Mouse (Mus musculus) bone marrow macrophage, adult 2 months (primary cell): ENCODE data around the gene Nemp1. TPM values are rescaled to one million over a fixed set of nuclear protein-coding genes. Genes with fewer than 3 reads are reported as not detected.
A peak's percentile ranks its signal among the peaks of the same experiment; 100 is the strongest.

ENCODE experiments used
- H3K27ac ChIP-seq: 2 replicates; pipeline ENCODE4 v1.5.1; 2012; ENCODE audit warnings: low read depth, low read length; ENCODE audit not compliant: insufficient read depth
- H3K4me1 ChIP-seq: 2 replicates; pipeline ENCODE4 v1.6.1; 2012; ENCODE audit warnings: low read length; ENCODE audit not compliant: control insufficient read depth, insufficient read depth
- H3K4me3 ChIP-seq: 2 replicates; pipeline ENCODE4 v1.5.1; 2012; ENCODE audit warnings: mild to moderate bottlenecking, low read length, moderate library complexity; ENCODE audit not compliant: insufficient read depth
- CTCF ChIP-seq: IDR thresholded peaks from 2 replicates; pipeline ENCODE4 v1.5.1; 2012; ENCODE audit warnings: low read depth, mild to moderate bottlenecking, low read length, moderate library complexity
- POLR2A ChIP-seq: IDR thresholded peaks from 2 replicates; pipeline ENCODE4 v1.6.1; 2012; ENCODE audit warnings: mild to moderate bottlenecking, low read depth, low read length, borderline replicate concordance
- polyA plus RNA-seq: library from polyadenylated mRNA; stranded (reverse); fragments of >200 nt; gene quantifications from 2 replicates; pipeline ENCODE4 v1.2.4, GENCODE M21; 2012; ENCODE audit not compliant: missing spikeins, insufficient read depth, insufficient read length

The Nemp1 gene
- polyA plus RNA-seq, 1 experiment = 11.0 TPM

GRCm38 (mm10) chr10:127712736-127713135, 46.0 kb downstream of the Nemp1 start:
- no peak overlapping the region for H3K27ac ChIP-seq
- H3K4me3 ChIP-seq = no peak overlapping the region
- no peaks in the 10 kb centered on the region for H3K4me1 ChIP-seq
- TF ChIP-seq CTCF = no peak
- no peak for TF ChIP-seq POLR2A

GRCm38 (mm10) chr10:127721671-127722418, 55.1 kb downstream of the Nemp1 start:
- TF ChIP-seq POLR2A (no peak), CTCF (no peak)
- Histone ChIP-seq H3K27ac (no peak overlapping the region), H3K4me1 (no peaks in the 10 kb centered on the region), H3K4me3 (no peak overlapping the region)

GRCm38 (mm10) chr10:127724178-127724577, 57.5 kb downstream of the Nemp1 start, which contains the start of gene Tac2:
TSS of gene Tac2 (plus strand) at chr10:127724478.
- no peaks in the 10 kb centered on the region for H3K4me1 ChIP-seq
- TF ChIP-seq POLR2A (no peak), CTCF (no peak)
- H3K4me3 ChIP-seq = no peak within 1 kb of the TSS
- H3K27ac ChIP-seq = no peak within 1 kb of the TSS

GRCm38 (mm10) chr10:127725136-127725535, 58.4 kb downstream of the Nemp1 start:
- Histone ChIP-seq H3K4me1 (no peaks in the 10 kb centered on the region), H3K4me3 (no peak overlapping the region), H3K27ac (no peak overlapping the region)
- TF ChIP-seq POLR2A (no peak), CTCF (no peak)

GRCm38 (mm10) chr10:127728437-127728836, 61.7 kb downstream of the Nemp1 start:
- Histone ChIP-seq H3K4me1 (peaks cover 6% of the 10 kb centered on the region; the same call in 1 of the 2 replicates), H3K27ac (no peak overlapping the region), H3K4me3 (no peak overlapping the region)
- no peak for TF ChIP-seq CTCF
- TF ChIP-seq POLR2A = no peak

- no peak overlapping the region for H3K27ac ChIP-seq
- H3K4me3 ChIP-seq = no peak overlapping the region
- H3K4me1 ChIP-seq = peaks cover 6% of the 10 kb centered on the region; the same call in 1 of the 2 replicates
- TF ChIP-seq CTCF (no peak), POLR2A (no peak)
Observed at GRCm38 (mm10) chr10:127730285-127730932, 63.7 kb downstream of the Nemp1 start.

- TF ChIP-seq CTCF = no peak
- no peak for TF ChIP-seq POLR2A
- Histone ChIP-seq H3K4me1 (peaks cover 6% of the 10 kb centered on the region; the same call in 1 of the 2 replicates), H3K27ac (no peak overlapping the region), H3K4me3 (no peak overlapping the region)
Observed at GRCm38 (mm10) chr10:127730933-127731310, 64.2 kb downstream of the Nemp1 start.

GRCm38 (mm10) chr10:127731397-127731796, 64.7 kb downstream of the Nemp1 start:
- no peak overlapping the region for H3K27ac ChIP-seq
- H3K4me3 ChIP-seq = no peak overlapping the region
- H3K4me1 ChIP-seq = peaks cover 8% of the 10 kb centered on the region
- TF ChIP-seq POLR2A (no peak), CTCF (no peak)

GRCm38 (mm10) chr10:127734434-127734833, 67.7 kb downstream of the Nemp1 start:
- Histone ChIP-seq H3K4me1 (peaks cover 23% of the 10 kb centered on the region), H3K27ac (no peak overlapping the region), H3K4me3 (no peak overlapping the region)
- TF ChIP-seq POLR2A (no peak), CTCF (peak; percentile 33; the same call in 1 of the 2 replicates)

GRCm38 (mm10) chr10:127736266-127736665, 69.6 kb downstream of the Nemp1 start:
- Histone ChIP-seq H3K4me3 (no peak overlapping the region), H3K27ac (no peak overlapping the region), H3K4me1 (peaks cover 22% of the 10 kb centered on the region)
- TF ChIP-seq POLR2A (no peak), CTCF (no peak)

GRCm38 (mm10) chr10:127736916-127737315, 70.2 kb downstream of the Nemp1 start:
- Histone ChIP-seq H3K4me3 (no peak overlapping the region), H3K27ac (peak overlapping the region; percentile 68), H3K4me1 (peaks cover 19% of the 10 kb centered on the region)
- TF ChIP-seq CTCF = no peak
